Mouse (Mus musculus) spleen, postnatal 14 days (tissue): ENCODE data around the gene Hamp.
A peak's percentile ranks its signal among the peaks of the same experiment; 100 is the strongest.

Source experiments
- DNase-seq, 2 experiments: peaks; one replicate each; pipeline ENCODE4 v3.0.0; 2021 to 2022; ENCODE audit warnings: low spot score in 2 of 2

Gene Hamp

DNA sequence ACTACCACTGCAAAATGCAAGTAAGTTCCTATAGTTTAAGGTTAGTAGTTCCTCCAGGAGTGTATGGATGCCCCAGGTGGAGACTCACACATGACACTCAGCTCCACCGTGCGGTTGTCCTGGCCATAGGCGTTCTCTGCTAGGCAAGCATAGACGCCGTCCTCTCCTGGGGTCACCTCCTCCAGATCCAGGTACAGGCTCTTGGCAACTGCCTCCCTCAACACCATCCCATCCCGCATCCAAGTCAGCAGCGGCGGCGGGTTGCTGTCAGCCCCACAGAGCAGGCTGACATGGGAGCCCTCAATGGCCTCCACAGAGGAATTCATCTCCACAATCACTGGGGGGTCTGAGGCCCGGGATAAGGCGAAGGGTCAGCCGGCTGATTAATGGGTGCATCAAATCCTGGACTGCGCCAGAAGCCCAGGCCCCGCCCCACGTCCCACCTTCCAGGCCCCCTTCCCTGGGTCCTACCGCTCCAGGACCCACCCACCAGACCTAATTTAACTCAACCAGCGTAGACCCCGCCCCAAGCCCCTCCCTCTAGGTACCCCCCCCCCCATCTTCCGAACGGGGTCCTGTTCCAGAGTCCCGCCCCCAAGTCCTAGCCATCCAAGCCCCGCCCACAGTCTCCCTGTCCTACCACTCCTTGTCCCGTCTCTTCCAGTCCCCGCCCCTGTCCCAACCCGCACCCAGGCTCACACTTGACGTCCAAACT, 35.4 kb downstream of the Hamp start:
- no peak for DNase-seq

DNA sequence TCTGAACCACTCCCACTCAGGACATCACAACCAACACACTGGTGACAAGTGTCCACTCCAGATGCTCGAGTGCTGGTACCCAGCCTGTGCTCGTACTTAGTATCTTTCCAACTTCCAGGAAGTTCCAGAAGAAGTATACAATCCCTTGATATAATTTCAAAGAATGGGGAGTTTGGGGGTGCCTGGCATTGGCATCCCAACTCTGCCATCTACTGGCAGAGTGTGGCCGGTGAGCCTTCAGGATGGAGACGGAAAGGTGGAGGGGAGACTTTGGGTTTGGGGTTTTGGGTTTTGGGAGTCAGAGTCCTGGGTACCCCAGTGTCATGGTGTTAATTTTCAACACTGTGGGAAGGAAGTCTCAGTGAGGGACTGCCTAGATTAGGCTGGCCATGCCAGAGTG, 39.8 kb downstream of the Hamp start:
- DNase-seq: peak in 1 of 2 experiments; percentile 38

DNA sequence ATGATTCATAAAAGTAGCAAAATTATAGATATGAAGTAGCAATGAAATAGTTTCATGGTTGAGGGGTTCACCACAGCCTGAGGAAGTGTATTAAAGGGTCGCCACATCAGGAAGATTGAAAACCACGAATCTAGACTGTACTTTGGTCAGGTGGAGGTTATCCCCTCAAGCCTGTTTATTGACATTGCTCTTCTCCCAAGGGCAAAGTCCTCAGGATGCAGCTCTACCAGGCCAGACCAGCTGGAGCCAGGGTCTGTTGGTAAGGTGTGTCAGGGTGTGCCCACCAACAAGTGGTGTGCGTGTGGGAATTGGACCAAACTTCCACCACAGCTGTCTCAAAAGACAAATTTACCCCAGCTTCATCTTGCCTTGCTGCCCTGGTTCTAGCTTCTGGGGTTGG, 48.6 kb downstream of the Hamp start:
- no peak for DNase-seq

DNA sequence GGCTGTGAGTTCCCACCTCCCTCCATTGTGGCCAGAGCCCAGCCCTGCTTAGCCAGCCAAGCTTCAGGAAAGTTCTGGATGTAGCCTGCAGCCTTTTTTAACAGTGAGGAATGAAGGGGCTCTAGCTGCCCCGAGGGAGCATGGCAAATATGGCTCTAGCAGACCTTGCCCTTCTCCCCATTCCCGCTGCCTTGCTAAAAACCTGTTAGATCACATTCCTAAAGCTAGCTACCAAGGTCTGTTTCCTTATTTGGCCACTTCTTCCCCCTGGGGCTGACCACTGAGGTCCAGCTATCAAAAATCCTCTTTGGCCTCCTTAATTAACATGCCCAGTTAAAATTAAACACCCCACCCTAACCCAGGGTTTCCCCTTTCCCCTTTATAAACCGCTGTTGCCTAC, 51.3 kb downstream of the Hamp start:
- no peak for DNase-seq
